In genomic region chr7:139327030-139327429, GRCm38 (mm10) we compare ENCODE assay signal across 17 mouse cellular contexts.
DNase-seq lines count a peak whose midpoint lies in the region; TF ChIP-seq lines count a peak whose summit lies in the region.
"Had no signal": no experiment of that assay in that cellular context is flagged by ENCODE, and none has a peak within 500 bp of the region (broad histone marks: within the 10 kb centered on the region; RNA-seq: fewer than 3 reads in every experiment).

No protein-coding gene starts in this region.

- no peak for TF ChIP-seq CTCF in gastrocnemius, adult 2 months (IDR thresholded peaks at IDR 0.05)

- H3K27ac ChIP-seq in gastrocnemius, adult 2 months: peak overlapping the region; percentile 20
- H3K27ac ChIP-seq: forebrain, embryonic 13.5 days; hindbrain, embryonic 13.5 days; liver, embryonic 14.5 days; midbrain, embryonic 15.5 days; neural tube, embryonic 12.5 days had no signal

- DNase-seq in gastrocnemius, adult 2 months: no peak
- DNase-seq in gastrocnemius, postnatal 36 days: no peak
- DNase-seq in ZHBTc4 (ENCODE audit: low read depth, low spot score): peak; percentile 36
- peak; percentile 53 to 62 for DNase-seq in heart, adult 9 months (ENCODE audit: low spot score in 2 of 2)
- peak; percentile 16 to 43 for DNase-seq in heart, postnatal 14 days
- no peak for DNase-seq in kidney, postnatal 25 days
- DNase-seq in spleen, adult 18-20 months: no peak
- DNase-seq in cerebellum, postnatal 10 days: no peak
- DNase-seq: cerebellum, adult 9-11 months; gastrocnemius, postnatal 14 days; kidney, postnatal 10 days; layer of hippocampus, adult 9-11 months had no signal

- intact Hi-C loops in gastrocnemius, adult 2 months (cut with DNase I): no loop called here
- intact Hi-C loops in gastrocnemius, postnatal 36 days (cut with DNase I): no loop called here
- intact Hi-C loops in heart, postnatal 14 days (cut with DNase I): no loop called here

- H3K4me3 ChIP-seq in gastrocnemius, adult 2 months: no peak overlapping the region
- H3K4me3 ChIP-seq: forebrain, embryonic 13.5 days; hindbrain, embryonic 13.5 days; midbrain, embryonic 15.5 days; neural tube, embryonic 12.5 days had no signal

Comparison
In these comparisons a context has a peak if more than half of its experiments do, and no peak if none do; other contexts are left out.
1. DNase-seq: peak in ZHBTc4 (single experiment), heart, adult 9 months (2 of 2) and heart, postnatal 14 days (2 of 2); none in gastrocnemius, adult 2 months (single experiment), gastrocnemius, postnatal 36 days (0 of 2), kidney, postnatal 25 days (0 of 2), spleen, adult 18-20 months (0 of 2) and cerebellum, postnatal 10 days (0 of 2).